Mouse (Mus musculus): ENCODE data around the gene Frmd4b. TPM values are rescaled to one million over a fixed set of nuclear protein-coding genes. Genes with fewer than 3 reads are reported as not detected.

Gene Frmd4b
- 10 to 100 TPM; 26.3 to 33.5 TPM for total RNA-seq (2021)

GRCm38 (mm10) chr6:97617266-97617743 is at the start of gene Frmd4b:
Frmd4b (minus strand) TSS chr6:97617541.
- peak; percentile 77 to 78 for DNase-seq

GRCm38 (mm10) chr6:97666417-97666816 is 49.1 kb upstream of the Frmd4b start:
- no peak for DNase-seq

GRCm38 (mm10) chr6:97658921-97659320 is 41.6 kb upstream of the Frmd4b start:
- DNase-seq: no peak

GRCm38 (mm10) chr6:97655986-97656385 is 38.6 kb upstream of the Frmd4b start:
- DNase-seq: no peak

- no peak for DNase-seq
Measured at GRCm38 (mm10) chr6:97647501-97647900, 30.2 kb upstream of the Frmd4b start.

GRCm38 (mm10) chr6:97623330-97623729 is 6.0 kb upstream of the Frmd4b start:
- no peak for DNase-seq

DNA sequence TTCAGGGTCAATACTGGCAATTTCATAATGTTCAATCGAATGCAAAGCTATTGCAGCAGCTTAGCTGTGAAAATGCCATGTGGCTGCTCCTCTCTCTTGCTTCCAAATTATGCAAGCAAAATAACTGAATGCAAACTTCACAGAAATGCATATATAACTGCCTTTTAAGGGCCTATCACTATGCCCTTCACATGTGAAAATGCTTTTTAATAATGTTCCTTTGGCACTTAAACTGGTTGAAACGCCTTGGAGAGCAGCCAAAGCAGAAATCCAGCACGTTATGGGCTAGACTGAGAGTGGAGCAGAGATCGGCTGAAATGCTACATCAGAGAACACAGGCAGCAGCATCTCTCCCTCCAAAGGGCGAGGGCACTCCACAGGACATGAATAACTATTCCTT is 4.9 kb upstream of the Frmd4b start:
- DNase-seq: no peak

DNA sequence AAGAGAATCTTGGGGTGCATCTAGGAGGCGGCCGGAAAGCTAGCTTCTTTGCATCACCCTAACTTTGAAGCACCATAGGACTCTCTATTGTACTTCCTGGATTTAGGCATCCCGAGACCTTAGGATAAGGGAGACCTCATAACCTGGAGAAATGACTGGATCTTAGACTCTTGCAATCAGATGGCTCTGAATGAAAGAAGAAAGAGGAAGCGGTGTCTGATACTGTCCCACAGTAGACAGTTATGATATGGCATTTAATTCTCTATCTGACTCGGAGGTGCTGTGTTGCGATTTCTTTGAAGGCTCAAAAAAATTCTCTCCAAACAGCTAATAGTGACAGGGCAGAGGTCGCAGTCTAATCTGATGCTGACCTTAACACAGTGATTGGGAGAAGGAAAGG is 433 bp upstream of the Frmd4b start:
- no peak for DNase-seq

- DNase-seq: peak; percentile 62
Measured at GRCm38 (mm10) chr6:97616658-97617265, 579 bp downstream of the Frmd4b start.

DNA sequence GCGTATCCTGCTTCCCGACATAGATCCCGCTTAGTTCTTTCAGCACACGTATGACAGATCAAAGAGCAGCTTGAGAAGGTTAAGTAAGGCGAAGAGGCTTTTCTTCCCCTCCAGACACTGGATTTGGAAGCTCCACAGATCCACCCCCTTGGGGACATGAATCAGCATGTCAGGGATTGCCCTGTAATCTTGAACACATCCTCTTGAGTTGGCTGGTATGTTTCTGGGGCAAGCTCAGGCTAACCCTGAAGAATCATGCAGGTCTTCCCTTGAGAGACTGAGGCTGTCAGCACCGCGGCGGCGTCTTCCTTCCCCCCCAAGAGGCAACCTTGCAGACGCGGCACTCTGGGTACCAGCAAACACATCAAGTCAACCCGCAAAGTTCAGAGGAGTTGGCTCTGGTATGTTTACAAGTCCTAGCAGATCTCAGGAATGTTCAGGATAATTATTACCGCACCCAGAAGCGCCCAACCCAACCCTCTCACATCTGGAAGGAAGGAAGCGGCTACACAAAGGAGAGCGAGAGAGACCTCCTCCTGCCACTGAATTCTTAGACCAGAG is 1.4 kb downstream of the Frmd4b start:
- DNase-seq: no peak

GRCm38 (mm10) chr6:97614179-97614578 is 3.2 kb downstream of the Frmd4b start:
- DNase-seq: no peak

DNA sequence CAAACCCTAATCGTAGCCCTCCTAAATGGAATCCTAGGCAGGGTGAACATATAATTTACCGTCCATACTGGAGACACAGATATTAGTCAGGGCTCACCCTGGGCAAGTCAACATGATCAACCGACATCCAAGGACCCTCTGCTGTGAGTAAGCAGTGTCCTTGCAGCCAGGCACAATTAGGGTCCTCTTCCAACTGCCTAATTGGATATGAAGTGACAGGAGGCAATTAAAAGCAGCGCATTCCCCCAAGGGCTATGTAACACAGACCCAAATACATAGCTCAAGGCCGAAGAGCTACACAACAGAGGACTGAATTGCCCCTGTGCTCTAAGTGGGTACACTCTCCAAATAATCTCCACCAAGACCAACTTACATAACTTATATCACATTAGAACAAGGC is 4.5 kb downstream of the Frmd4b start:
- DNase-seq: no peak

GRCm38 (mm10) chr6:97610051-97610450 is 7.3 kb downstream of the Frmd4b start:
- no peak for DNase-seq

DNA sequence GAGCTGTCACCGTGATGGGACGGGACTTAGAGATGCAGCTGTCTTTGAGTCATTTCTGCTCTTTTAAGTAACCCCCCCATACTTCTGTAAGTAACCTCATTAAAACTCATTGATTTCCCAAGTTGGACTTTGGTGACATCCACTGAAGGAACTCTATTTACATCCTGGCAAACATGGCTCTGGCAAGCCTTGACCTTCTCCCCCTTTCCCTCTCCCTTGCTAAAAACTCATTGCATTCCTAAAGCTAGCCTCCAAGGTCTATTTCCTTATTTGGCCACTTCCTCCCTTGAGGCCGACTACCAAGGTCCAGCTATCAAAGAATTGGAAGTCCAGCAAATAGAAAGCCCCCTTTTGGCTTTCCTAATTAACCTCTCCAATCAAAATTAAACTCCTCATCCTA is 9.7 kb downstream of the Frmd4b start:
- DNase-seq: no peak

GRCm38 (mm10) chr6:97595218-97595617 is 22.1 kb downstream of the Frmd4b start:
- DNase-seq: no peak

DNA sequence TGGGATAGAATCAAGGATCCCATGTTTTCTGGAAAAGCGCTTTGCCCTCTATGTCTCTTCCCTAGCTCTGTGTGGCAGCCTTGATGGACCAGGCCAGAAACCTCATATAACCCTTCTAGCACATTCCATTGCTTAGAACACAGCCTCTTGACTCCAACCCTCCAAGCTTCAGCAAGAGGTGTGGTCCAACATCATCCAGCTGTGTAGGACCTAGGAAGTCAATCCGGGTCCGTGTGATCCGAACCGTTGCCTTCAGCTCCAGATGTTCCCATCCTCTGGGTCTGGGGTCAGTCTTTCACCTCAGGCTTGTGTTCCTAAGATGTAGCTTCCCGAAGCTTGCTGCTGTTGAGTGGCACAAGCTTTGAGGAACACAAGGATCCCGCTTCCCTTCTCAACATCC is 22.8 kb downstream of the Frmd4b start:
- no peak for DNase-seq

- DNase-seq: no peak
Measured at GRCm38 (mm10) chr6:97590230-97590629, 27.1 kb downstream of the Frmd4b start.

- no peak for DNase-seq
Measured at GRCm38 (mm10) chr6:97589581-97589980, 27.8 kb downstream of the Frmd4b start.

GRCm38 (mm10) chr6:97589031-97589430 is 28.3 kb downstream of the Frmd4b start:
- DNase-seq: no peak

- no peak for DNase-seq
Measured at GRCm38 (mm10) chr6:97586606-97587005, 30.7 kb downstream of the Frmd4b start.

- DNase-seq: no peak
Measured at GRCm38 (mm10) chr6:97586024-97586423, 31.3 kb downstream of the Frmd4b start.

- DNase-seq: no peak
Measured at GRCm38 (mm10) chr6:97582748-97583147, 34.6 kb downstream of the Frmd4b start.

- DNase-seq: no peak
Measured at GRCm38 (mm10) chr6:97581941-97582340, 35.4 kb downstream of the Frmd4b start.

DNA sequence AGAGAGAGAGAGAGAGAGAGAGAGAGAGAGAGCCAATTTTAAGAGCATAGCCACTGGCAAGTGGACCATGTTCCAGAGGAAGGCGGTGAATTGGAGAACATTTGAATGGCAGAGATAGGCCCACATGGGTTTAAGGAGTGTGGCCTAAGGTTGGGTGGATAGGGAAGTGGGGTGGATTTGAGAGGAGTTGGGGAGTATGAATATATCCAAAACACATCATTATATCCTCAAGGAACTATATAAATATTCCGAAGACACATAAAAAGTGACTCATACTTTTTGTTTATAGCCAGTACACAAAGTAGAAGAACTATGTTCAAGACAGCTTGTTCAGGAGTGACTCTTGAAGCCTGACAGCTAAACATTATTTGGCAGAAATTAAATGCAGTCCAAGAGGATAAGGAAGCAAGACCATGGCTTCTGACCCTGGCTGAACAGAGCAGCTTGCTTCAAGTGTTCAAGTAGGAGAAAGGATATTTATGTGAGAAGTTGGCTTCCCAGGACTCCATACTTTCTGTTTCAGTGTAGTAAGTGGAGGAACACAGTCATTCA is 36.8 kb downstream of the Frmd4b start:
- DNase-seq: no peak

Measured in layer of hippocampus, postnatal 36 days (tissue).